9 mouse cellular contexts compared by ENCODE assay signal in the genomic region with DNA sequence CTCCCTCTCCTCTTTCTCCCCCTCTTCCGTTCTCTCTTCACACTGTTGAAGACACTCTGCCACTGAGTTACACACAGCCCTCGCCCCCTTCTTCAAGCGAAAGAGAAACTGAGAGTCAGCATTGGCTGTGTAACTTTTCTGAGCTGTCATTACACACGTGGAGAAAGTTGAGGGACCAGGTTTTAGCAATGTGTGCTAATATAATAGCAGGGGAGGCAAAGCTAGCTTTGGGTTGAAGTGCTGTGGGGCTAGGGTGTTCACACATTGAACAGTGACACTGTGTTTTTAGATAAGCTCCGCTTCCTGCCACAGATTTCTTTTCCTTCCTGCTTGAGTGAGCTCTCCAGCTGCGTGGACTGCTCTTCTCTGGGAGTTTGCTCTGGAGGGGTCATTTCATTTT. TPM values are rescaled to one million over a fixed set of nuclear protein-coding genes. Genes with fewer than 3 reads are reported as not detected.
A peak's percentile ranks its signal among the peaks of the same experiment; 100 is the strongest.
DNase-seq lines count a peak whose midpoint lies in the region; ATAC-seq and TF ChIP-seq lines count a peak whose summit lies in the region.
"Had no signal": no experiment of that assay in that cellular context is flagged by ENCODE, and none has a peak within 500 bp of the region (broad histone marks: within the 10 kb centered on the region; RNA-seq: fewer than 3 reads in every experiment).

No protein-coding gene starts in this region.

- intact Hi-C loops in heart, postnatal 25 days (cut with DNase I) = no loop called here

- TF ChIP-seq CTCF in G1E (IDR thresholded peaks at IDR 0.05; ENCODE audit: low read depth, low read length) = no peak

- H3K4me3 ChIP-seq in heart, embryonic 10.5 days = peak overlapping the region; percentile 99
- peak overlapping the region; percentile 92; the same call in 1 of the 2 replicates for H3K4me3 ChIP-seq in G1E (ENCODE audit: low read depth, low read length)

- no peaks in the 10 kb centered on the region for H3K27me3 ChIP-seq in heart, embryonic 10.5 days (ENCODE audit: insufficient read depth, poor library complexity, severe bottlenecking)
- peaks cover 3% of the 10 kb centered on the region; the same call in 1 of the 2 replicates for H3K27me3 ChIP-seq in G1E (ENCODE audit: insufficient read depth, low read length)

- peaks cover 36% of the 10 kb centered on the region for H3K4me1 ChIP-seq in heart, embryonic 10.5 days
- H3K4me1 ChIP-seq in G1E (ENCODE audit: insufficient read depth, low read depth, low read length) = peaks cover 29% of the 10 kb centered on the region

- H3K27ac ChIP-seq in heart, embryonic 10.5 days = 0 out of 2 replicates have a peak overlapping the region, but pooled peaks have one; percentile 25

- peak; percentile 24; the same call in 1 of the 2 replicates for ATAC-seq in G1E (ENCODE audit: extremely low read depth, insufficient number of reproducible peaks, low FRiP score, poor library complexity, severe bottlenecking)
- peak; percentile 51 for ATAC-seq in inflammation-experienced regulatory T-cells, adult 6 months

- 44% methylated on average over 6 of the region's 6 CpGs for WGBS in heart, embryonic 10.5 days

- H3K9me3 ChIP-seq in heart, embryonic 10.5 days = no peaks in the 10 kb centered on the region
- H3K9me3 ChIP-seq in G1E (replicated peaks) = no peaks in the 10 kb centered on the region

- H3K36me3 ChIP-seq in heart, embryonic 10.5 days = no peaks in the 10 kb centered on the region
- H3K36me3 ChIP-seq in G1E (replicated peaks) = peaks cover 32% of the 10 kb centered on the region

- no peak for DNase-seq in heart, embryonic 10.5 days (ENCODE audit: low spot score)
- DNase-seq in heart, postnatal 25 days (ENCODE audit: low spot score) = no peak
- peak; percentile 26 for DNase-seq in G1E (ENCODE audit: low spot score)
- DNase-seq in naive thymus-derived CD4-positive, alpha-beta T cell, adult 2 months (ENCODE audit: low read depth) = peak; percentile 64
- no peak for DNase-seq in frontal cortex, postnatal 14 days (ENCODE audit: low spot score in 2 of 2)
- DNase-seq in cerebellum, postnatal 4 days (ENCODE audit: low spot score in 2 of 2) = no peak
- no peak for DNase-seq in layer of hippocampus, adult 18-20 months (ENCODE audit: low spot score in 2 of 2)

RNA-seq across cellular contexts. Expression of gene Tmem217, which starts 1.2 kb away (rescaled TPM):
- polyA plus RNA-seq in heart, embryonic 10.5 days (2016; fragmentation: Nextera tagmentation; extraction: Ambion mirVana) = 1.3 and 1.5 TPM in 2 replicates
- total RNA-seq in heart, postnatal 25 days (2021) = not detected
- total RNA-seq in G1E (2014; fragmentation: Nextera tagmentation) = 2.9 TPM in 1 of 2 replicates, not detected in the other
- total RNA-seq in G1E (2017) = 0.33 and 0.41 TPM in 2 replicates
- polyA plus RNA-seq in G1E (2012) = 0.11 TPM in 1 of 2 replicates, not detected in the other
- polyA plus RNA-seq in inflammation-experienced regulatory T-cells, adult 6 months (2017; shearing (Covaris generic)) = 1 to 10 TPM in 2 of 3 experiments, not detected in 1; 1.1 to 1.3 TPM
- not detected for total RNA-seq in layer of hippocampus, adult 18-20 months (2021)

RNA-seq across cellular contexts. Expression of gene Tbc1d22b, which starts 1.4 kb away (rescaled TPM):
- 13.6 and 14.4 TPM in 2 replicates for polyA plus RNA-seq in heart, embryonic 10.5 days (2016; fragmentation: Nextera tagmentation; extraction: Ambion mirVana)
- 10 to 100 TPM; 12.7 to 13.3 TPM for total RNA-seq in heart, postnatal 25 days (2021)
- total RNA-seq in G1E (2014; fragmentation: Nextera tagmentation) = 26.7 and 30.2 TPM in 2 replicates
- 5.3 and 6.0 TPM in 2 replicates for total RNA-seq in G1E (2017)
- polyA plus RNA-seq in G1E (2012) = 24.9 and 26.2 TPM in 2 replicates
- 10 to 100 TPM in 2 of 3 experiments, 1 to 10 TPM in 1; 9.0 to 11.5 (median 11.4) TPM for polyA plus RNA-seq in inflammation-experienced regulatory T-cells, adult 6 months (2017; shearing (Covaris generic))
- 10 to 100 TPM; 37.8 to 41.4 TPM for total RNA-seq in layer of hippocampus, adult 18-20 months (2021)

RNA-seq across cellular contexts. Expression of gene Gm17657, which starts 1.6 kb away (rescaled TPM):
- polyA plus RNA-seq in heart, embryonic 10.5 days (2016; fragmentation: Nextera tagmentation; extraction: Ambion mirVana) = not detected in 2 replicates
- total RNA-seq in heart, postnatal 25 days (2021) = not detected
- total RNA-seq in G1E (2014; fragmentation: Nextera tagmentation) (not detected in 2 replicates), G1E (2017) (0.11 TPM in 1 of 2 replicates, not detected in the other)
- polyA plus RNA-seq in G1E (2012) = not detected in 2 replicates
- polyA plus RNA-seq in inflammation-experienced regulatory T-cells, adult 6 months (2017; shearing (Covaris generic)) = under 1 TPM in 2 of 3 experiments, not detected in 1; 0.23 to 0.39 TPM
- total RNA-seq in layer of hippocampus, adult 18-20 months (2021) = not detected
- polyA plus RNA-seq: cortical plate, adult 2 months had no signal

Comparison
In these comparisons a context has a peak if more than half of its experiments do, and no peak if none do; other contexts are left out.
1. DNase-seq: peak in G1E (single experiment) and naive thymus-derived CD4-positive, alpha-beta T cell, adult 2 months (single experiment); none in heart, embryonic 10.5 days (single experiment), heart, postnatal 25 days (single experiment), frontal cortex, postnatal 14 days (0 of 2), cerebellum, postnatal 4 days (0 of 2) and layer of hippocampus, adult 18-20 months (0 of 2).